Mouse (Mus musculus): Measurements from ENCODE around the gene Lrmda.
A peak's percentile ranks its signal among the peaks of the same experiment; 100 is the strongest.
"Not testable (repeated sequence)": the region's sequence is repeated elsewhere in the genome, so short reads cannot be mapped to it uniquely, and the experiment has no call there.

Gene Lrmda

GRCm38 (mm10) chr14:22545887-22546675 is 526.6 kb downstream of the Lrmda start:
- no peak for DNase-seq

- DNase-seq, result no peak
These were observed 527.1 kb downstream of the Lrmda start for GRCm38 (mm10) chr14:22546676-22546984.

GRCm38 (mm10) chr14:22548286-22548685 is 528.8 kb downstream of the Lrmda start:
- no peak for DNase-seq

DNA sequence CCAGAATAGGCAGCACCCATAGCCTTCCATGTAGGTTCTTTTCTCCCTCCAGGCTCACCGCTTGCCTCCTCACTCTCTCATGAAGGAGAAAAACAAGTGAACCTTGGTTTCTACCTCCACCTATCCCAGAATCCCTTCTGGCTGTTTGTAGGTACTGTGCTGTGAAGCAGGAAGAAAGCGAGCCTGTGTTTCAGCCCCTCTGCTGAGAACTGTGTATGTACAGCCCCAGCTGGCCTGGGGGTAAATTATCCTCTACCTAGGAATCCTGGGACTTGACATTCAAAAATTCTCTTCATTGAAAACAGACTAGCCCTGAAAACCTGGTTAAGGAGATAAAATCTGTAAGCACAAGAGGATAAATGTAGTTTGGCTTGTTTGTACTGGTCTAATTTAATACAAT is 529.7 kb downstream of the Lrmda start:
- no peak for DNase-seq

DNA sequence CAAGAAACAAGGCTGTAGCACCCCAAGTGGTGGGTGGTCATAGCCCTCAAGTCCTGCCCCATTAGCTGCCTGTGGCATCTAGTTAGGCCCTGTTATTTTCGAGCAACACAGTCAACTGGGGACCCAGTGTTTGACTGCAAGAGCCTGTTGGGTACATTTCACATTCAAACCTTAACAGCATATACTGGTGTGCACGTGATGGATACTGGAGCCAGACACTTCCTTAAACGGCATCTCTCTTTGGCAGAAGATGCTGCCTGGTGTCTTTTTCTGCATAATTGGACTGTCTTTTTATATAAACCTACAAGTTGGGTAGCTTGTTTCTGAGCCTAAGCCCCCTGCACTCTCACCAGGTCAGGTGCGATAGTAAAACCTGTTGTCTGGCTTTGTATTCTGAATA is 532.8 kb downstream of the Lrmda start:
- no peak for DNase-seq

GRCm38 (mm10) chr14:22552841-22553240 is 533.3 kb downstream of the Lrmda start:
- no peak for DNase-seq

DNA sequence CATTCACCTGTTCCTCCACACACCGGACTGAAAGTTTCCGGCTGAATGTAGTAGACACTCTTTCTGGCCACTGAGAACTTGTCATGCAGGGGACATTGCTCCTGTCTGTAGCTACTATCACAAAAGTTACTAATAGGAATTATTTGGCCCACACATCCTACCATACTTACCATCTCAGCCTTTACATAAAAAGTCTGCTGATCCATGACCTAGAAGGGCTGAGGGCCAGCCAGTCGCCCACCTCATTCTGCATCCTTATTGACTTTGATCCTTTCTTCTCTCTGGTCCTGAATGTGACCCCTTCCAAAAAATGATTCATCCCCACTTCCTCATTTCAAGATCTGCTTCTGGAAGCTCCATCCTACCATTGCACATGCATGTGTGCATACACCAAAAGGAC is 534.2 kb downstream of the Lrmda start:
- DNase-seq, result no peak

- DNase-seq, result no peak
These were observed 553.0 kb downstream of the Lrmda start for GRCm38 (mm10) chr14:22572486-22572885.

DNA sequence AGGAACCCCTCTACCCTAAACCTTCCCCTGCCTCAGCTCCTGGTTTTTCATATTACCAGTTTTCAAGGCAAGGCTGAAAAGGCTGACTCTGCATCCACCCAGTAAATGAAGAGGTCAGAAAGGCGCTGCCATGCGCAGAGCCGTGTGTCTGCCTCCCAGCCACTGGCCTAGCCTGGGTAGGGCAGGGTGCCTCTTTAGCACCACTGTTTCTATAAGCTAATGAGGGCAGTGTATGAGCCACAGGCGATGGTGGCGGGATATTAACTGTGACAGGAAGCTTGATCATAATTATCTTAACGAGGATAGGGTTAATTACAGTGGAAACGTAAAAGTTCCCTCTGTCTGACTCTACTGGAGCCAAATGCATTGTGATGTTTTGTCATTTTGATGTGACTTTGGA is 554.1 kb downstream of the Lrmda start:
- no peak for DNase-seq

- DNase-seq, result no peak
These were observed 554.5 kb downstream of the Lrmda start for GRCm38 (mm10) chr14:22574006-22574405.

GRCm38 (mm10) chr14:22576441-22576840 is 556.9 kb downstream of the Lrmda start:
- DNase-seq, result peak; percentile 39

- DNase-seq, result peak; percentile 42
These were observed 558.0 kb downstream of the Lrmda start for GRCm38 (mm10) chr14:22577411-22578037.

GRCm38 (mm10) chr14:22578224-22578623 is 558.7 kb downstream of the Lrmda start:
- peak; percentile 94 for DNase-seq

DNA sequence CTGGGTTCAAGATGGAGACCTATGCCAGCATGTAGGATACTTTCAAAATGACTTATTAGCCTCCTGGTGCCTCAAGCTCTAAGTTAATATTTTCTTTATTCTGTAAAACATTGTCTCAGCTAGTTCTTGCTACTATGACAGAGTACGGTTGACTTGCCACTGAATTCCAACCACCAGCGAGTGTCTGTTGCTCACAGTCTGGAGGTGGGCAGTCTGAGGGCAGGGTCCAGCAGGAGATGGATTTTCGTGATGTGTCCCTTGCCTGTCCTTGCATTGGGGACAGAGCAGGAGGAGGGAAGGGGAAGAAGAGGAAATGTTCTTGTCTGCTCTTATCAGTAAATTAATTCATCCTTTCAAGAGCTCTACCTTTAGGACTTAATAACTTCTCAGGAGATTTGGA is 559.5 kb downstream of the Lrmda start:
- peak; percentile 35 for DNase-seq

GRCm38 (mm10) chr14:22582065-22582464 is 562.6 kb downstream of the Lrmda start:
- no peak for DNase-seq

- no peak for DNase-seq
These were observed 566.8 kb downstream of the Lrmda start for GRCm38 (mm10) chr14:22586281-22586680.

GRCm38 (mm10) chr14:22586796-22587195 is 567.3 kb downstream of the Lrmda start:
- no peak for DNase-seq

- DNase-seq, result no peak
These were observed 567.9 kb downstream of the Lrmda start for GRCm38 (mm10) chr14:22587285-22587957.

DNA sequence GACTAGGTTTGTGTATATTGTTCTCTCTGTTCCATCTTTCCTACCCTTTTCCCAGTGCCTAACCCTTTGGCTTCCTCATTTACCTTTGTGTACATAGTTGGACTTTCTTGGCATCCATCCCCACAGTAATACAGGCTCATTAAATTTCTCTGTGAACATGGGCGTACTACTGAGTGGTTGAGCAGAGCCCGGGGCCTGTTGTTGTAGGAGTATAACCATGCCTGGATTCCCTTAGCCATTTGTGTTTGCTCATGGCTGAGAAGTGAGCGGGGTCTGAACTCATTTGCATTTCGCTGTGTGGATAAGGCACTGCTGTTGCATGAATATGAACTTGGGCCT is 568.4 kb downstream of the Lrmda start:
- DNase-seq, result no peak

DNA sequence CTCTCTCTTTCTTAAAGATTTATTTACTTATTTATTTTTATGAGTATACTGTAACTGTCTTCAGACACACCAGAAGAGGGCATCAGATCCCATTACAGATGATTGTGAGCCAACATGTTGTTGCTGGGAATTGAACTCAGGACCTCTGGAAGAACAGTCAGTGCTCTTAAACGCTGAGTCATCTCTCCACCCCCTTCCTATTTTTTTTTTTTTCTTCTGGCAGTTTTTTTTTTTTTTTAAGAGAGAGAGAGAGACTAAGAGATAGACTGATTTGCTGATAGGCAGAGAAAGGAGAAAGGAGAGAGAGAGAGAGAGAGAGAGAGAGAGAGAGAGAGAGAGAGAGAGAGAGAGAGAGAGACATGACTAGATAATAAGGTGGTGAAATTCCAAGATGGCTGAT is 568.9 kb downstream of the Lrmda start:
- DNase-seq, result not testable (repeated sequence)

- no peak for DNase-seq
These were observed 570.1 kb downstream of the Lrmda start for GRCm38 (mm10) chr14:22589503-22590215.

DNA sequence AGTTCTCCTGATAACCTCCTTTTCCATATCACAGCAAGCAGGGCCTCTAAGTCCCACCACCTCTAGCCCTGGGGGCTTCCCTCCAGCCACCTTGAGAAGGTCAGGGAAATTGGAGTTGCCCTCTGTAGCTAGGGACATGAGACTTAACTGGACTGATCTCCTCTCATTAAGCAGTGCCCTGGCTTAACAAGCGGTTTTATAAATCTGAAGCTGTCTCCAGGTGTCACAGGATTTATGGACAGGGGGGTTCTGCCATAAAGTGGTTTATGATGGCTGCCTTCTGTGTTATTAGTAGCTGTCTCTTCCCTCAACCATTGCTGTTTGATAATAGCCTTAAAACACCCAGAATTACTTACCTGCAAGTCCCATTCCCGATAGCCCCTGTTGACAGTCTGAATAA is 571.7 kb downstream of the Lrmda start:
- DNase-seq, result no peak

GRCm38 (mm10) chr14:22597508-22597907 is 578.0 kb downstream of the Lrmda start:
- DNase-seq, result no peak

DNA sequence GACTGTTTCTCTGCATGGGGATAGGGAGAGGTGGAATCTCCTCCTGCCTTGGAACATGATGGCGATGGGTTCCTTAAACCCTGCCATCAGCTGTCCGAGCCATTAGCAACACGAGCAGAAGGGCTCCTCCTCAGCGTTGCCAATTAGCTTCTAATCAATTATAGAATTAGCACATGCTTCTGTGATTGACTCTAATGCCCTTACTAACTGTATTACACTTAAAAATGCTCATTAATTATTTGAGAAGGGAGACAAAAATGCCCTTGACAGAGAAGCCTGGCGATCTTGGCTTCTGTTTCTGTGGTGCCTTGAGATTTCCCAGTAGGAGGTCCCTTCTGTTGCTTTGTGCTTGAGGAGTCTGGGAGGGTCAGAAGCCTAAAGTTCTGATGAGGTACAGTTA is 579.1 kb downstream of the Lrmda start:
- DNase-seq, result no peak

Measured in kidney, postnatal 10 days (tissue).